Mouse (Mus musculus): ENCODE measurements around the gene Nfib. TPM values are rescaled to one million over a fixed set of nuclear protein-coding genes. Genes with fewer than 3 reads are reported as not detected.

Nfib gene
- polyA plus RNA-seq, 1 experiment: 7.7 TPM

DNA sequence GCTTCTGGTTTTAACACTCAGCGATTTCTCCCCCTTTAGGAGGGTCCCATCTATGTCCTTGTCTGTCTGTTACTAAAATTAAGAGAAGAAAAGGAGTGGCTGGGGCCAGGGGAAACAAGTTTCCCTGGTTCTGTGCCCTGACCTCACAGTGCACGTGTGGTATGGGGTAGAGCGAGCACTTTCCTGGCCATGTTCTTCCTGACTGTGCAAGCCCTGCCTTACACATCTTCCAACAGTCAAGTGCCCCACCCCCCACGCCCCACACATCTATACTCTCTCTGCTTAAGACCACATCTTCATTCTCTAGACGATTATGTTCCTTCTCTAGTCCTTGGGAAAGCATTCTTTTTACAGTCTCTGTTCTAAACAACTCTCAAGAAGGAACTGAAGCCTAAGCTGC is 173.6 kb downstream of the Nfib start:
- no peak overlapping the region for H3ac ChIP-seq (ENCODE audit: control insufficient read depth, insufficient read length)
- no peak overlapping the region for H3K4me3 ChIP-seq
- H3K36me3 ChIP-seq (ENCODE audit: control insufficient read depth, insufficient read depth): no peaks in the 10 kb centered on the region
- no peaks in the 10 kb centered on the region for H3K27me3 ChIP-seq (ENCODE audit: control insufficient read depth, insufficient read depth, insufficient read length)
- H3K4me2 ChIP-seq (ENCODE audit: low read depth): no peak overlapping the region
- TF ChIP-seq CEBPB (IDR thresholded peaks at IDR 0.05; ENCODE audit: insufficient read depth, poor library complexity, severe bottlenecking) (no peak), POLR2A (IDR thresholded peaks at IDR 0.05; ENCODE audit: insufficient read length, low read depth) (no peak), MYOG (IDR thresholded peaks at IDR 0.05; ENCODE audit: control insufficient read depth in 1 of 3, insufficient read depth in 1 of 3, insufficient read length in 2 of 3, low read depth in 2 of 3) (no peak), REST (IDR thresholded peaks at IDR 0.05; ENCODE audit: insufficient read depth, insufficient read length) (no peak), POLR2AphosphoS2 (IDR thresholded peaks at IDR 0.05; ENCODE audit: insufficient read length, low read depth) (no peak), TCF12 (IDR thresholded peaks at IDR 0.05; ENCODE audit: insufficient read depth, poor library complexity, severe bottlenecking) (no peak), TCF3 (IDR thresholded peaks at IDR 0.05; ENCODE audit: insufficient read length, low read depth) (no peak), MYOD1 (IDR thresholded peaks at IDR 0.05; ENCODE audit: control insufficient read depth in 1 of 3, insufficient read length in 2 of 3, low read depth in 2 of 3) (no peak), MAX (IDR thresholded peaks at IDR 0.05; ENCODE audit: low read depth) (no peak), USF1 (IDR thresholded peaks at IDR 0.05; ENCODE audit: low read depth) (no peak), SRF (IDR thresholded peaks at IDR 0.05; ENCODE audit: control insufficient read depth, insufficient read length, low read depth) (no peak), E2F4 (IDR thresholded peaks at IDR 0.05; ENCODE audit: insufficient read depth) (no peak)
- no peaks in the 10 kb centered on the region for H3K79me2 ChIP-seq (ENCODE audit: control insufficient read depth, insufficient read depth)

DNA sequence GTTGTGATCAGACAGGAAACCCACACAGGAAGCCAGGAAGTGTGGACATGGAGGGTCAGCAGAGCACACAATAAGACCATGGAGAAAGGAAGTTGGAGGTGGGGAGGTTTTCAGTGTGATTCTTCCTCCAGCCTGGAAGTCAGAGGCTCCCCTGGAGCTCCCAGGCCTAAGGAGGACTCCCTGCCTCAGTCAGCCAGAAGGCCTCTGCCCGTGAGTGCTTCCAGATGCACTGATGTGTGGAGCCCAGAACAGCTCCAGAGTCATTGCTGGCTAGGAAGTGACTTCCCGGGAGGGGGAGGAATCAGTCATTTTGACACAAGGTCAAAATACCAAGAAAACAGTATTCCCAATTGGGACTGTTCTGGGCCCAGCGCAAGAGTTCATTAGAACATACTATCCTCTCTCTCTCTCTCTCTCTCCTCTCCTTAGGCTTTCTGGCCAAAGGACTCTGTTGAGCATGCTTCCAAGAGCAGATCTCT is 174.6 kb downstream of the Nfib start:
- H3K36me3 ChIP-seq (ENCODE audit: control insufficient read depth, insufficient read depth): no peaks in the 10 kb centered on the region
- no peaks in the 10 kb centered on the region for H3K79me2 ChIP-seq (ENCODE audit: control insufficient read depth, insufficient read depth)
- no peak overlapping the region for H3K4me3 ChIP-seq
- TF ChIP-seq E2F4 (IDR thresholded peaks at IDR 0.05; ENCODE audit: insufficient read depth) (no peak), POLR2A (IDR thresholded peaks at IDR 0.05; ENCODE audit: insufficient read length, low read depth) (no peak), POLR2AphosphoS2 (IDR thresholded peaks at IDR 0.05; ENCODE audit: insufficient read length, low read depth) (no peak), MAX (IDR thresholded peaks at IDR 0.05; ENCODE audit: low read depth) (no peak), MYOD1 (IDR thresholded peaks at IDR 0.05; ENCODE audit: control insufficient read depth in 1 of 3, insufficient read length in 2 of 3, low read depth in 2 of 3) (no peak)
- no peak overlapping the region for H3K4me2 ChIP-seq (ENCODE audit: low read depth)
- no peak overlapping the region for H3ac ChIP-seq (ENCODE audit: control insufficient read depth, insufficient read length)
- H3K27me3 ChIP-seq (ENCODE audit: control insufficient read depth, insufficient read depth, insufficient read length): no peaks in the 10 kb centered on the region

DNA sequence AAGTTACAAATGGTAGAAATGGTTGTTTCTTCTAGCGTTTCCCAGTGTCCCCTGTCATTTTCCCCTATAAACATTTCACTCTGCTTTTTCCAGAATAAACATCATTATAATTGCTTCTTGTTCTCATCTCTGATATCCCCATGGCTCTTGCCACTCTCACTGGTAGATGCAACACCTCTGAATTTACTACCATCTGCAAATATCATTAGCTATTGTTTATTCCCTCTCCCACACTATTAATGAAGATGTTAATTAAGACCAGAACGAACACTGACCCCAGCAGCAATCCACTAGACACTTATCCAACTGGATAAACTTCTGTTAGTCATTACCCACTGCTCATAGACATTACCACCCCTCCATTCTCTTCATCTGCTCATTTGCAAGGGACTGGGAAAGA is 176.6 kb downstream of the Nfib start:
- Histone ChIP-seq H3K79me2 (ENCODE audit: control insufficient read depth, insufficient read depth) (no peaks in the 10 kb centered on the region), H3K4me3 (no peak overlapping the region), H3K4me2 (ENCODE audit: low read depth) (no peak overlapping the region), H3ac (ENCODE audit: control insufficient read depth, insufficient read length) (no peak overlapping the region), H3K36me3 (ENCODE audit: control insufficient read depth, insufficient read depth) (no peaks in the 10 kb centered on the region), H3K27me3 (ENCODE audit: control insufficient read depth, insufficient read depth, insufficient read length) (no peaks in the 10 kb centered on the region)
- TF ChIP-seq CEBPB (IDR thresholded peaks at IDR 0.05; ENCODE audit: insufficient read depth, poor library complexity, severe bottlenecking): no peak
- no peak for TF ChIP-seq TCF12 (IDR thresholded peaks at IDR 0.05; ENCODE audit: insufficient read depth, poor library complexity, severe bottlenecking)
- no peak for TF ChIP-seq MYOG (IDR thresholded peaks at IDR 0.05; ENCODE audit: control insufficient read depth in 1 of 3, insufficient read depth in 1 of 3, insufficient read length in 2 of 3, low read depth in 2 of 3)
- TF ChIP-seq MYOD1 (IDR thresholded peaks at IDR 0.05; ENCODE audit: control insufficient read depth in 1 of 3, insufficient read length in 2 of 3, low read depth in 2 of 3): no peak
- TF ChIP-seq SRF (IDR thresholded peaks at IDR 0.05; ENCODE audit: control insufficient read depth, insufficient read length, low read depth): no peak
- no peak for TF ChIP-seq USF1 (IDR thresholded peaks at IDR 0.05; ENCODE audit: low read depth)
- no peak for TF ChIP-seq MAX (IDR thresholded peaks at IDR 0.05; ENCODE audit: low read depth)
- TF ChIP-seq POLR2AphosphoS2 (IDR thresholded peaks at IDR 0.05; ENCODE audit: insufficient read length, low read depth): no peak
- TF ChIP-seq E2F4 (IDR thresholded peaks at IDR 0.05; ENCODE audit: insufficient read depth): no peak
- no peak for TF ChIP-seq TCF3 (IDR thresholded peaks at IDR 0.05; ENCODE audit: insufficient read length, low read depth)
- no peak for TF ChIP-seq POLR2A (IDR thresholded peaks at IDR 0.05; ENCODE audit: insufficient read length, low read depth)
- no peak for TF ChIP-seq REST (IDR thresholded peaks at IDR 0.05; ENCODE audit: insufficient read depth, insufficient read length)

DNA sequence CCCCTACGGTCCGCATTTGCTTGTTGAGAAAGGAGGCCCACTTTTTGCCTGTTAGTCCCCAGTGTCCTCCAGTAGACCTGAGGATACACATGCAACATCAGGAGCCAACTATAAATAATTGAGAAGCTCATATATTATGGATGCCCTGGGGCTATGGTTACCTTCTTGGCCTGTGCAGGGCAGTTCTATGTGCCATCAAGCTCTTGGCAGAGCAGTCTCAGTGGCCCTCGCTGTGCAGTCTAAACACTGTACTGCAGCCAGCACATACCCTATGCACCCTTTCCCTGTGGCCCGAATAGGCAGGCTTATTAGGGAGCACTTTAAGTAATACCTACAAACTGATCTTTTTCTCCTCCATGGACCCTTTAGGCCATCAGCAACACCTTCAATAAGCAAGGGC is 185.6 kb downstream of the Nfib start:
- Histone ChIP-seq H3K27me3 (ENCODE audit: control insufficient read depth, insufficient read depth, insufficient read length) (no peaks in the 10 kb centered on the region), H3K36me3 (ENCODE audit: control insufficient read depth, insufficient read depth) (no peaks in the 10 kb centered on the region), H3ac (ENCODE audit: control insufficient read depth, insufficient read length) (no peak overlapping the region), H3K79me2 (ENCODE audit: control insufficient read depth, insufficient read depth) (no peaks in the 10 kb centered on the region), H3K4me2 (ENCODE audit: low read depth) (no peak overlapping the region), H3K4me3 (no peak overlapping the region)
- TF ChIP-seq MYOG (IDR thresholded peaks at IDR 0.05; ENCODE audit: control insufficient read depth in 1 of 3, insufficient read depth in 1 of 3, insufficient read length in 2 of 3, low read depth in 2 of 3): no peak

DNA sequence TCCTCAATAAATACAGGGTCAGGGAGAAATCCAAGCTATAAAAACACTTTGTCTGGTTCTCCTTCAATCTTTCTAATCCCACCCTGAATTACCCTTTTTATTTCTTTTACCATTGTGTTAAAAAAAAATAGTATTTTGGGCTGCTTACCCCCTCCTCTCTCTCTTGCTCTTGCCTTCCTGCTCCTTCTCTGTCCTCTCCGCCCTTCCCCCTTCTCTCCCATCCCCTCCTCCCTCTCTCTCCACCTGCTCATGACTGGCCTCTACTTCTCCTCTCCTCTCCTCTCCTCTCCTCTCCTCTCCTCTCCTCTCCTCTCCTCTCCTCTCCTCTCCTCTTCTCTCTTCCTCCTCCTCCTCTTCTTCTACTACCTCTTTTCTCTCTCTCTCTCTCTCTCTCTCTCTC is 187.4 kb downstream of the Nfib start:
- Histone ChIP-seq H3K36me3 (ENCODE audit: control insufficient read depth, insufficient read depth) (no peaks in the 10 kb centered on the region), H3K4me2 (ENCODE audit: low read depth) (no peak overlapping the region), H3K79me2 (ENCODE audit: control insufficient read depth, insufficient read depth) (no peaks in the 10 kb centered on the region), H3ac (ENCODE audit: control insufficient read depth, insufficient read length) (no peak overlapping the region), H3K4me3 (no peak overlapping the region), H3K27me3 (ENCODE audit: control insufficient read depth, insufficient read depth, insufficient read length) (no peaks in the 10 kb centered on the region)
- TF ChIP-seq TCF12 (IDR thresholded peaks at IDR 0.05; ENCODE audit: insufficient read depth, poor library complexity, severe bottlenecking): no peak
- no peak for TF ChIP-seq MAX (IDR thresholded peaks at IDR 0.05; ENCODE audit: low read depth)
- no peak for TF ChIP-seq SRF (IDR thresholded peaks at IDR 0.05; ENCODE audit: control insufficient read depth, insufficient read length, low read depth)
- no peak for TF ChIP-seq CEBPB (IDR thresholded peaks at IDR 0.05; ENCODE audit: insufficient read depth, poor library complexity, severe bottlenecking)
- no peak for TF ChIP-seq POLR2A (IDR thresholded peaks at IDR 0.05; ENCODE audit: insufficient read length, low read depth)
- TF ChIP-seq POLR2AphosphoS2 (IDR thresholded peaks at IDR 0.05; ENCODE audit: insufficient read length, low read depth): no peak
- no peak for TF ChIP-seq MYOD1 (IDR thresholded peaks at IDR 0.05; ENCODE audit: control insufficient read depth in 1 of 3, insufficient read length in 2 of 3, low read depth in 2 of 3)
- TF ChIP-seq REST (IDR thresholded peaks at IDR 0.05; ENCODE audit: insufficient read depth, insufficient read length): no peak
- TF ChIP-seq E2F4 (IDR thresholded peaks at IDR 0.05; ENCODE audit: insufficient read depth): no peak
- no peak for TF ChIP-seq TCF3 (IDR thresholded peaks at IDR 0.05; ENCODE audit: insufficient read length, low read depth)
- no peak for TF ChIP-seq USF1 (IDR thresholded peaks at IDR 0.05; ENCODE audit: low read depth)
- no peak for TF ChIP-seq MYOG (IDR thresholded peaks at IDR 0.05; ENCODE audit: control insufficient read depth in 1 of 3, insufficient read depth in 1 of 3, insufficient read length in 2 of 3, low read depth in 2 of 3)

All from myocyte (in vitro differentiated cells).